Mouse (Mus musculus): ENCODE results near the gene Ap1m1.

- TF ChIP-seq GATA1 (IDR thresholded peaks at IDR 0.05; ENCODE audit: borderline replicate concordance, low read length) (no peak), FLI1 (IDR thresholded peaks at IDR 0.05; ENCODE audit: low read length) (no peak)
Observed at GRCm38 (mm10) chr8:72295679-72296078, 55.9 kb downstream of the Ap1m1 start.
